16 mouse cellular contexts compared by ENCODE assay signal in genomic region chr10:20326226-20326625, GRCm38 (mm10).
"Had no signal": no experiment of that assay in that cellular context is flagged by ENCODE, and none has a peak within 500 bp of the region (broad histone marks: within the 10 kb centered on the region; RNA-seq: fewer than 3 reads in every experiment).

No protein-coding gene starts in this region.

- DNase-seq: retina, postnatal 1 day; right cerebral cortex, adult 18-20 months; right cerebral cortex, postnatal 14 days; right cerebral cortex, postnatal 25 days; right cerebral cortex, postnatal 4 days; spleen, adult 18-20 months; thymus, adult 18-20 months; thymus, adult 2 months; thymus, postnatal 14 days; thymus, postnatal 25 days; thymus, postnatal 36 days; thymus, postnatal 4 days had no signal

- H3K27me3 ChIP-seq: neural tube, embryonic 13.5 days; neural tube, embryonic 15.5 days; stomach, embryonic 15.5 days had no signal

- H3K4me3 ChIP-seq: neural tube, embryonic 13.5 days; neural tube, embryonic 15.5 days; stomach, embryonic 15.5 days had no signal

- H3K27ac ChIP-seq: neural tube, embryonic 13.5 days; neural tube, embryonic 15.5 days; stomach, embryonic 15.5 days; stomach, postnatal 0 days had no signal

- H3K9me3 ChIP-seq: neural tube, embryonic 13.5 days; neural tube, embryonic 15.5 days; stomach, embryonic 15.5 days had no signal

- H3K4me1 ChIP-seq: neural tube, embryonic 13.5 days; neural tube, embryonic 15.5 days; stomach, embryonic 15.5 days had no signal

- H3K9ac ChIP-seq: neural tube, embryonic 13.5 days; neural tube, embryonic 15.5 days; stomach, embryonic 15.5 days had no signal
